Mouse (Mus musculus) neural tube, embryonic 13.5 days (tissue): Measurements from ENCODE around the gene Gm20388. TPM values are rescaled to one million over a fixed set of nuclear protein-coding genes. Genes with fewer than 3 reads are reported as not detected.
"Not testable (repeated sequence)": the region's sequence is repeated elsewhere in the genome, so short reads cannot be mapped to it uniquely, and the experiment has no call there.

Experiments
- ATAC-seq: fragments of 200-750 bp; cut with Nextera tagmentation; 2 replicates; pipeline ENCODE4 v1.8.0; 2017; ENCODE audit warnings: low read depth, mild to moderate bottlenecking, moderate TSS enrichment, moderate library complexity
- H3K27ac ChIP-seq: fragments of 300-500 bp; sonication (generic); replicated peaks from 2 replicates; pipeline ENCODE4 v1.5.1; 2015; ENCODE audit warnings: moderate library complexity, mild to moderate bottlenecking, inconsistent platforms
- H3K27me3 ChIP-seq: fragments of 300-500 bp; sonication (generic); 2 replicates; pipeline ENCODE4 v1.6.1; 2015; ENCODE audit warnings: mild to moderate bottlenecking, inconsistent platforms
- H3K36me3 ChIP-seq: fragments of 300-500 bp; sonication (generic); 2 replicates; pipeline ENCODE4 v1.6.1; 2015; ENCODE audit warnings: mild to moderate bottlenecking, inconsistent platforms
- H3K4me1 ChIP-seq: fragments of 300-500 bp; sonication (generic); replicated peaks from 2 replicates; pipeline ENCODE4 v1.6.1; 2015; ENCODE audit warnings: inconsistent platforms
- H3K4me2 ChIP-seq: fragments of 300-500 bp; sonication (generic); 2 replicates; pipeline ENCODE4 v1.6.1; 2015; ENCODE audit warnings: inconsistent platforms, mild to moderate bottlenecking, moderate library complexity
- H3K4me3 ChIP-seq: fragments of 300-500 bp; sonication (generic); 2 replicates; pipeline ENCODE4 v1.5.1; 2015; ENCODE audit warnings: mild to moderate bottlenecking, inconsistent platforms
- H3K9ac ChIP-seq: fragments of 300-500 bp; sonication (generic); 2 replicates; pipeline ENCODE4 v1.6.1; 2015; ENCODE audit warnings: moderate library complexity, mild to moderate bottlenecking, inconsistent platforms
- H3K9me3 ChIP-seq: fragments of 300-500 bp; sonication (generic); 2 replicates; pipeline ENCODE4 v1.6.1; 2016; ENCODE audit warnings: inconsistent platforms
- WGBS: fragments of 180-500 bp; shearing (Covaris S2); methylation state at CpG from one replicate; pipeline ENCODE4 v1.1.7; 2015; 5-methylcytosine and 5-hydroxymethylcytosine counted together
- polyA plus RNA-seq: library from polyadenylated mRNA; unstranded; fragments of >200 nt; fragmentation: Nextera tagmentation; extraction: Ambion mirVana; gene quantifications from 2 replicates; pipeline ENCODE4 v1.2.1, GENCODE M21; 2015

Gene Gm20388
- polyA plus RNA-seq, 1 experiment from 2014 or later, result 0.27 TPM

- Histone ChIP-seq H3K4me1 (peaks cover 43% of the 10 kb centered on the region), H3K4me3 (no peak overlapping the region), H3K4me2 (no peak overlapping the region), H3K27me3 (no peaks in the 10 kb centered on the region), H3K9ac (no peak overlapping the region), H3K9me3 (no peaks in the 10 kb centered on the region), H3K27ac (no peak overlapping the region), H3K36me3 (no peaks in the 10 kb centered on the region)
- 77% methylated on average over 7 of the region's 7 CpGs for WGBS
- ATAC-seq, result no peak
These were observed 2409.1 kb downstream of the Gm20388 start for GRCm38 (mm10) chr8:122319708-122320075.

GRCm38 (mm10) chr8:122320541-122320940, 2409.9 kb downstream of the Gm20388 start:
- Histone ChIP-seq H3K4me3 (no peak overlapping the region), H3K4me2 (no peak overlapping the region), H3K27me3 (no peaks in the 10 kb centered on the region), H3K9me3 (no peaks in the 10 kb centered on the region), H3K9ac (no peak overlapping the region), H3K27ac (peak overlapping the region; percentile 75), H3K36me3 (no peaks in the 10 kb centered on the region), H3K4me1 (peaks cover 50% of the 10 kb centered on the region)
- no peak for ATAC-seq
- WGBS, result 13% methylated on average over 3 of the region's 3 CpGs

- Histone ChIP-seq H3K27ac (peak overlapping the region; percentile 75), H3K4me1 (peaks cover 59% of the 10 kb centered on the region)
- ATAC-seq, result no peak
These were observed 2410.8 kb downstream of the Gm20388 start for GRCm38 (mm10) chr8:122321455-122321921.

GRCm38 (mm10) chr8:122322126-122322525, 2411.5 kb downstream of the Gm20388 start:
- 86% methylated on average over 7 of the region's 7 CpGs for WGBS

More at GRCm38 (mm10) chr8:122321455-122321921, 2410.8 kb downstream of the Gm20388 start:
- H3K4me2 ChIP-seq, result no peak overlapping the region
- WGBS, result 64% methylated on average over 10 of the region's 10 CpGs
- no peaks in the 10 kb centered on the region for H3K9me3 ChIP-seq
- no peaks in the 10 kb centered on the region for H3K36me3 ChIP-seq
- no peak overlapping the region for H3K4me3 ChIP-seq
- H3K27me3 ChIP-seq, result no peaks in the 10 kb centered on the region; the same call in 1 of the 2 replicates
- no peak overlapping the region for H3K9ac ChIP-seq

GRCm38 (mm10) chr8:122322792-122323191, 2412.2 kb downstream of the Gm20388 start:
- Histone ChIP-seq H3K4me3 (no peak overlapping the region), H3K9ac (no peak overlapping the region), H3K27me3 (no peaks in the 10 kb centered on the region; the same call in 1 of the 2 replicates), H3K4me2 (no peak overlapping the region), H3K9me3 (no peaks in the 10 kb centered on the region), H3K27ac (no peak overlapping the region), H3K36me3 (no peaks in the 10 kb centered on the region), H3K4me1 (peaks cover 51% of the 10 kb centered on the region)
- 45% methylated on average over 11 of the region's 11 CpGs for WGBS
- ATAC-seq, result no peak

More at GRCm38 (mm10) chr8:122322126-122322525, 2411.5 kb downstream of the Gm20388 start:
- Histone ChIP-seq H3K4me2 (no peak overlapping the region), H3K36me3 (no peaks in the 10 kb centered on the region), H3K9me3 (no peaks in the 10 kb centered on the region), H3K27ac (no peak overlapping the region), H3K4me1 (peaks cover 58% of the 10 kb centered on the region), H3K9ac (no peak overlapping the region), H3K4me3 (no peak overlapping the region), H3K27me3 (no peaks in the 10 kb centered on the region; the same call in 1 of the 2 replicates)
- ATAC-seq, result no peak

GRCm38 (mm10) chr8:122323951-122324402, 2413.3 kb downstream of the Gm20388 start:
- Histone ChIP-seq H3K9ac (peak overlapping the region; percentile 13; the same call in 1 of the 2 replicates), H3K4me1 (peaks cover 55% of the 10 kb centered on the region), H3K27ac (0 out of 2 replicates have a peak overlapping the region, but pooled peaks have one; percentile 3)
- H3K9me3 ChIP-seq, ATAC-seq, H3K36me3 ChIP-seq, H3K4me2 ChIP-seq, H3K27me3 ChIP-seq, H3K4me3 ChIP-seq: not testable (repeated sequence)
- 3% methylated on average over 12 of the region's 13 CpGs for WGBS

GRCm38 (mm10) chr8:122325196-122325595, 2414.6 kb downstream of the Gm20388 start:
- no peaks in the 10 kb centered on the region; the same call in 1 of the 2 replicates for H3K27me3 ChIP-seq
- H3K9me3 ChIP-seq, result no peaks in the 10 kb centered on the region
- peaks cover 63% of the 10 kb centered on the region for H3K4me1 ChIP-seq
- no peak overlapping the region for H3K27ac ChIP-seq
- H3K4me3 ChIP-seq, result no peak overlapping the region
- H3K4me2 ChIP-seq, result no peak overlapping the region
- no peaks in the 10 kb centered on the region for H3K36me3 ChIP-seq
- no peak overlapping the region for H3K9ac ChIP-seq
- 66% methylated on average over 2 of the region's 2 CpGs for whole genome bisulfite sequencing
- ATAC-seq, result no peak

GRCm38 (mm10) chr8:122326114-122326542, 2415.5 kb downstream of the Gm20388 start:
- 22% methylated on average over 14 of the region's 14 CpGs for WGBS
- no peak overlapping the region for H3K4me3 ChIP-seq

GRCm38 (mm10) chr8:122329072-122329471, 2418.4 kb downstream of the Gm20388 start:
- H3K9me3 ChIP-seq, result no peaks in the 10 kb centered on the region
- WGBS, result 72% methylated on average over 8 of the region's 8 CpGs
- H3K4me2 ChIP-seq, result no peak overlapping the region
- H3K9ac ChIP-seq, result no peak overlapping the region
- ATAC-seq, result no peak
- no peak overlapping the region for H3K4me3 ChIP-seq
- no peak overlapping the region for H3K27ac ChIP-seq
- H3K27me3 ChIP-seq, result peaks cover 7% of the 10 kb centered on the region
- peaks cover 48% of the 10 kb centered on the region for H3K4me1 ChIP-seq
- no peaks in the 10 kb centered on the region for H3K36me3 ChIP-seq

More at GRCm38 (mm10) chr8:122326114-122326542, 2415.5 kb downstream of the Gm20388 start:
- Histone ChIP-seq H3K36me3 (no peaks in the 10 kb centered on the region), H3K27me3 (no peaks in the 10 kb centered on the region; the same call in 1 of the 2 replicates), H3K27ac (no peak overlapping the region), H3K9ac (peak overlapping the region; percentile 55), H3K4me2 (peak overlapping the region; percentile 21; the same call in 1 of the 2 replicates), H3K4me1 (peaks cover 59% of the 10 kb centered on the region), H3K9me3 (no peaks in the 10 kb centered on the region)
- no peak for ATAC-seq

- Histone ChIP-seq H3K27me3 (peaks cover 13% of the 10 kb centered on the region), H3K9me3 (no peaks in the 10 kb centered on the region), H3K27ac (peak overlapping the region; percentile 29; the same call in 1 of the 2 replicates), H3K36me3 (no peaks in the 10 kb centered on the region), H3K9ac (no peak overlapping the region), H3K4me2 (no peak overlapping the region), H3K4me1 (peaks cover 42% of the 10 kb centered on the region), H3K4me3 (no peak overlapping the region)
- WGBS, result 67% methylated on average over 22 of the region's 22 CpGs
- ATAC-seq, result no peak; the same call in 1 of the 2 replicates
These were observed 2419.1 kb downstream of the Gm20388 start for GRCm38 (mm10) chr8:122329553-122330239.

- no peak overlapping the region for H3K9ac ChIP-seq
These were observed 2419.9 kb downstream of the Gm20388 start for GRCm38 (mm10) chr8:122330446-122331133.

GRCm38 (mm10) chr8:122331134-122331523, 2420.5 kb downstream of the Gm20388 start:
- H3K27me3 ChIP-seq, result peaks cover 28% of the 10 kb centered on the region
- no peak overlapping the region for H3K4me2 ChIP-seq
- H3K36me3 ChIP-seq, result no peaks in the 10 kb centered on the region
- H3K9me3 ChIP-seq, result no peaks in the 10 kb centered on the region
- 69% methylated on average over 3 of the region's 3 CpGs for WGBS
- no peak overlapping the region for H3K27ac ChIP-seq
- H3K4me3 ChIP-seq, result no peak overlapping the region
- ATAC-seq, result no peak
- peaks cover 41% of the 10 kb centered on the region for H3K4me1 ChIP-seq
- H3K9ac ChIP-seq, result no peak overlapping the region

More at GRCm38 (mm10) chr8:122330446-122331133, 2419.9 kb downstream of the Gm20388 start:
- 78% methylated on average over 12 of the region's 12 CpGs for WGBS
- peak overlapping the region; percentile 23; the same call in 1 of the 2 replicates for H3K27ac ChIP-seq
- H3K4me3 ChIP-seq, result no peak overlapping the region
- no peaks in the 10 kb centered on the region for H3K36me3 ChIP-seq
- no peaks in the 10 kb centered on the region for H3K9me3 ChIP-seq
- ATAC-seq, result no peak
- H3K27me3 ChIP-seq, result peaks cover 22% of the 10 kb centered on the region
- no peak overlapping the region for H3K4me2 ChIP-seq
- H3K4me1 ChIP-seq, result peaks cover 41% of the 10 kb centered on the region
